Mouse (Mus musculus): ENCODE measurements around the gene Prkar1b. TPM values are rescaled to one million over a fixed set of nuclear protein-coding genes. Genes with fewer than 3 reads are reported as not detected.

The Prkar1b gene
- polyA plus RNA-seq, 1 experiment from 2014 or later = 0.75 TPM

DNA sequence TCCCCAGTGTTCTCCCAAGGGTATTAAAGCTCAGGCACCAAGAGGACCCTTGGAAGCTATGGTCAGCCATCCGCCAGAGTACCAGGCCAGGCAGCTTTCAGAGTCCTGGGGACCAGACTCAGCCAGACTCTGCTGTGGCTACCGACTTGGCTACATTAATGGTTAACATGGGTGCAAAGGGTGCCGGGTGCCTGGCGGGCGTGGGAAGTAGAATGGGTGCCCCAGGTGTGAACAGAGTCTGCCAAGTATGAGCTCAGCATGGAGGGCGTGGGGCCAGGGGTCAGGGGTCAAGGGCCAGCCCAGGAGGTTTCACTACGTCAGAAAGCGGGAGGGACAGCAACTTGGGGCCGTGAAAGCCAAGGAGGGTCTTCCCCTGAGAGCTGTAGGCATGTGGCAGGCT lies 169.2 kb downstream of the Prkar1b start:
- 92% methylated on average over 9 of the region's 9 CpGs for WGBS (ENCODE audit: missing documents)

GRCm38 (mm10) chr5:138979840-138980239 lies 170.0 kb downstream of the Prkar1b start:
- Histone ChIP-seq H3K4me3 (ENCODE audit: inconsistent target) (no peak overlapping the region), H3K79me2 (ENCODE audit: inconsistent target) (no peaks in the 10 kb centered on the region), H3K36me3 (ENCODE audit: inconsistent target) (no peaks in the 10 kb centered on the region), H3K27ac (no peak overlapping the region)
- 96% methylated on average over 8 of the region's 8 CpGs for WGBS (ENCODE audit: missing documents)

More for the DNA sequence above, 169.2 kb downstream of the Prkar1b start:
- Histone ChIP-seq H3K36me3 (ENCODE audit: inconsistent target) (no peaks in the 10 kb centered on the region), H3K79me2 (ENCODE audit: inconsistent target) (no peaks in the 10 kb centered on the region), H3K27ac (no peak overlapping the region), H3K4me3 (ENCODE audit: inconsistent target) (no peak overlapping the region)

GRCm38 (mm10) chr5:138977759-138978158 lies 172.0 kb downstream of the Prkar1b start:
- no peak overlapping the region for H3K27ac ChIP-seq
- H3K79me2 ChIP-seq (ENCODE audit: inconsistent target) = no peaks in the 10 kb centered on the region
- WGBS (ENCODE audit: missing documents) = 81% methylated on average over 3 of the region's 3 CpGs
- H3K4me3 ChIP-seq (ENCODE audit: inconsistent target) = no peak overlapping the region
- H3K36me3 ChIP-seq (ENCODE audit: inconsistent target) = no peaks in the 10 kb centered on the region

DNA sequence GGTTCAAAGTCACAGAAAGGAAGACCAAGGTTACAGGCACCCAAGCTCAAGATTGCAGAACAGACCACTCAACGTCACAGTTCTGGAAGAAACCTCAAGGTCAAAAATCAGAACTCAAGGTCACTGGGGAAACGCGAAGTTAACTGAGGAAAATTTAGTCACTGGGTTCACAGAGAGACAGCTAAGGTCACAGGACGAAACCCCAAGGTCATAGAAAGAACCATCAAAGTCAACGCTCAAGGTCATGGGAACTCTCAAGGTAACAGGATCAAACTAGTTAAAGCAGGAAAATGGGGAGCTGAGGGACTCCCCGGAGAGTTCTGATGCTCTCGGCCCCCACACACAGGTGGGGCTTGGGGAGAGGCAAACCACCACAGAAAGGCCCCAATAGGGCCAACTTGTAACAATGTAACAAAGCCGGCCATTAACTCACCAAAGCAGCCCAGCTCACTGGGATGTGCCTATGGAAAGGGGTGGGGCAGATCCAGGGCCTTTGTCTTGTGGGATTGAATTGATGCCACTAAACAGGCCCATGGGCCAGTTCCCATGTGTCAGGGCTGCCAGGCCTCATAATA lies 174.8 kb downstream of the Prkar1b start:
- Histone ChIP-seq H3K36me3 (ENCODE audit: inconsistent target) (no peaks in the 10 kb centered on the region), H3K4me3 (ENCODE audit: inconsistent target) (no peak overlapping the region), H3K27ac (no peak overlapping the region), H3K79me2 (ENCODE audit: inconsistent target) (no peaks in the 10 kb centered on the region)
- WGBS (ENCODE audit: missing documents) = 96% methylated on average over 8 of the region's 8 CpGs

GRCm38 (mm10) chr5:138973480-138973879 lies 176.3 kb downstream of the Prkar1b start:
- H3K4me3 ChIP-seq (ENCODE audit: inconsistent target) = no peak overlapping the region
- 91% methylated on average over 6 of the region's 6 CpGs for WGBS (ENCODE audit: missing documents)
- H3K27ac ChIP-seq = no peak overlapping the region
- H3K36me3 ChIP-seq (ENCODE audit: inconsistent target) = no peaks in the 10 kb centered on the region
- no peaks in the 10 kb centered on the region for H3K79me2 ChIP-seq (ENCODE audit: inconsistent target)

GRCm38 (mm10) chr5:138971405-138971804 lies 178.4 kb downstream of the Prkar1b start:
- 83% methylated on average over 9 of the region's 9 CpGs for WGBS (ENCODE audit: missing documents)
- no peaks in the 10 kb centered on the region for H3K36me3 ChIP-seq (ENCODE audit: inconsistent target)
- no peaks in the 10 kb centered on the region for H3K79me2 ChIP-seq (ENCODE audit: inconsistent target)
- H3K27ac ChIP-seq = no peak overlapping the region
- no peak overlapping the region for H3K4me3 ChIP-seq (ENCODE audit: inconsistent target)

DNA sequence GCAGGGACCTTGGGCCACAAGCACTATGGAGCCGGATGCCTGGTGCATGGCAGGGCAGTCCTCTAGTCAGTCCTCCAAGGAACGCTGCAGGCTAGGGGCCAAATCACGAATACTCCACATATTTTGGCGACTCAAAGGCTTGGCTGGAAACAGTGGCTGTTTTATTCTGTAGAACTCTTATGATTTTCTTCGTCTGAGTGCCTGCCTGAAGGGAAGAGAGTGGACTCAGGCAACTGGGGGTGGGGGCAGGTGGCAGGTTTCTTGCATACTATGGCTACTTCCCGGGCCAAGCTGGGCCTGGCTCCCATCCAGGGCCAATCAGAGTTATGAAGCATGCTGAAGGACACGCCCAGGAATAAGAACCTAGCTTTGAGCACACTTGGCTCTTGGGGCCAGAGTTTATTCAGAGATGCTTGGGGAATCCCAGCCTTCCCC lies 179.7 kb downstream of the Prkar1b start:
- WGBS (ENCODE audit: missing documents) = 86% methylated on average over 7 of the region's 7 CpGs
- no peaks in the 10 kb centered on the region for H3K36me3 ChIP-seq (ENCODE audit: inconsistent target)
- H3K4me3 ChIP-seq (ENCODE audit: inconsistent target) = no peak overlapping the region
- no peak overlapping the region for H3K27ac ChIP-seq
- H3K79me2 ChIP-seq (ENCODE audit: inconsistent target) = no peaks in the 10 kb centered on the region

Other genes with a start within 250 kb of the Prkar1b start
- gene Pdgfa, start 152.6 kb downstream of the Prkar1b start, polyA plus RNA-seq (2018) = 6.6 to 17.3 TPM (median 13.6 TPM) in 3 replicates
- gene Dnaaf5, start 222 bp upstream of the Prkar1b start, polyA plus RNA-seq (2018) = 6.4 to 10.6 TPM (median 7.0 TPM) in 3 replicates
- gene Sun1, start 50.6 kb upstream of the Prkar1b start, polyA plus RNA-seq (2018) = 7.6 to 17.2 TPM (median 10.7 TPM) in 3 replicates
- gene Get4, start 102.3 kb upstream of the Prkar1b start, polyA plus RNA-seq (2018) = 20.1 to 39.0 TPM (median 34.2 TPM) in 3 replicates
- 40.4 to 55.9 TPM (median 47.4 TPM) in 3 replicates for gene Adap1, start 175.6 kb upstream of the Prkar1b start, polyA plus RNA-seq (2018)
- gene Cox19, start 201.4 kb upstream of the Prkar1b start, polyA plus RNA-seq (2018) = 15.7 to 21.8 TPM (median 18.8 TPM) in 3 replicates
- not detected in 3 replicates for gene Cyp2w1, start 202.6 kb upstream of the Prkar1b start, polyA plus RNA-seq (2018)
- gene Gpr146, start 227.7 kb upstream of the Prkar1b start, polyA plus RNA-seq (2018) = 14.0 to 34.3 TPM (median 20.6 TPM) in 3 replicates

Data from macrophage (primary cell).